Mouse (Mus musculus): ENCODE results near the gene Hspa8.
"Not testable (repeated sequence)": the region's sequence is repeated elsewhere in the genome, so short reads cannot be mapped to it uniquely, and the experiment has no call there.

The Hspa8 gene

DNA sequence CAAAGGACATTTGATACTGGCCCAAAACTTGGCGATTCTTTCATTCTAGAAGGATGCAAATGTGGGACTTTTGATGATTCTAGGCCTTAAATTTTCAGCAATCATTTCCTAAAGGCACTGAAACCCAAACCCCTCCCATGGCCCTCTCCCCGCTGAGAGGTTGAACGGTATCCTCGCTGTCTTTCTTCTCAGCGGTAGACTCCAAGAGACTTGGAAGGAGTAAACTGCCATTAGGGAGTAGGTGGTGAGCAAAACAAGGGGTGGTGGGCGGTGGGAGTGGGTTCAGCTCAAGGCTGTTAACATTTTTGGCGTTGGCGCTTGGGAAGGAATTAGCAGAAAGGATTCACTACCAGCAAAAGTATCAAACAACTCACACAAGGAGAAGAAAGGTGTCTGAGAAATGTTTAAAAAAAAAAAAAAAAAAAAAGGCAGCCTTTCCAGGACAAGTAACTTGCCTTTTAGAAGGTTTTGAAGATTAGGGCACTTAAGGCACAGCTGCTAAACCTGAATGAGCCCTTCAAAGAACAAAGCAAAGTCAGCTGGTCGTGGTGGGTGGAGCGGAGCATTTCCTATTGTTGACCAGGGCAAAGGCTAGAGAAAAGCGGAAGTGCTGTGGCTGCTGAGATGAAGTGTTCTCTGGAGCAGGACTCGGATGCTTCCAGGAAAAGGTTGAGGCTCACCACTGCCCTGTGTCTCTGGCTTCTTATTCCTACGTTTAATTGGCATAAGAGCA is 17.0 kb upstream of the Hspa8 start:
- peak; percentile 23 for DNase-seq (ENCODE audit: low read depth, low spot score)

DNA sequence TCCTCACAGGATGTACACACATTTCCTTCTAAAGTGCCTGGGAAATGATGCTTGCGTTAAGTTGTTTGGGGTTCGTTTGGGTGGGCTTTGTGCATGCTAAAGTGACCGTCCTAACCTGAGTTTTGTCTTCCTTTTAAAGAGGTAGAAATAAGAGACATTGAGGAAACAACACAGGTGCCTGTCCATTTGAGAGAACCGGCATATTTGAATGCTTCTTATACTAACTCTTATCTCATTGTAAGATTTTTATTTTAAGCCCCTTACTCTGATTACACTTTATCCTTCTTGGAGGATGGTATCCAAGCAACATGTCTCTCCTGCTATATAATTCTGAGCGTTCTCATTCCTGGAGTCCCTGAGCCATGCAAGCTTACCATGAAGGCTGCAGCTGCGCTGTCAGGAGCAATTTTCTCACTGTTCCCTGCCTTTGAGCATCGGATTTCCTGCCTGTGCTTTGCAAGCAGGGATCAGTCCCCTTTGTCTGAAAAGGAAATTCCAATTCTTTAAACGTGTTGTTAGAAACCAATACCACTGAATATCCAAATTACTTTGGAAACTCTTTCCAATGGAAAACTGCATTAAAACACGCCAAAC is 16.3 kb upstream of the Hspa8 start:
- DNase-seq (ENCODE audit: low read depth, low spot score): no peak

DNA sequence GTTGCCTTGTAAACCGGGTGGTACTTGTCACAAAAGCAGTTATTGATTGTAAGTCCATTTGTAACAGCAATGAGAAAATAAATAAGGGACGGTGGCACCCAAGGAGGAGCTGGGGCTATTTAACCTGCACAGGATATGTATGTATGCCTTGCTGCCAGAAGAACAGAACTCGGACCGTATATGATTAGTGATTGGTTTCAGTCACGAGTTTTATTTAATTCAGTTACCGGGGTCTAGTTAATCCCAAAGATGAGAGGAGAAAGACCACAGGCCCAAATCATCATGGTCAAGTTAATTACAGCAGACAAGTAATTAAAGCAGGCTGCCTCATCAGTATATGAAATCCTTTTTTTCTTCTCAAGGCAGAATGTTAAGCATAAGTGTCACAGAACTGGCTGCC is 15.3 kb upstream of the Hspa8 start:
- DNase-seq (ENCODE audit: low read depth, low spot score): no peak

DNA sequence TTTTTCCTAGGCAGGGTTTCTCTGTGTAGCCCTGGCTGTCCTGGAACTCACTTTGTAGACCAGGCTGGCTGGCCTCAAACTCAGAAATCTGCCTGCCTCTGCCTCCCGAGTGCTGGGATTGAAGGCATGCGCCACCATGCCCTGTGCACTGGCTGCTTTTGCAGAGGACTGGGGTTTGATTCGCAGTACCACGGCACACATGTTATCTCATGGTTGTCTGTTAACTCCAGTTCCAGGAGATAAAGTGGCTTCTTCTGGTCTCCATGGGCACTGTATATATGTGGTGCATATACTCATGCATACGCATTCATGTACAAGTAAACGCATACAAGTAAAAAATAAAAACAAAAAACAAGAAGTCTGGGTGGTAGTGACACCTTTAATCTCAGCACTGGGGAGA is 14.0 kb upstream of the Hspa8 start:
- DNase-seq (ENCODE audit: low read depth, low spot score): not testable (repeated sequence)

DNA sequence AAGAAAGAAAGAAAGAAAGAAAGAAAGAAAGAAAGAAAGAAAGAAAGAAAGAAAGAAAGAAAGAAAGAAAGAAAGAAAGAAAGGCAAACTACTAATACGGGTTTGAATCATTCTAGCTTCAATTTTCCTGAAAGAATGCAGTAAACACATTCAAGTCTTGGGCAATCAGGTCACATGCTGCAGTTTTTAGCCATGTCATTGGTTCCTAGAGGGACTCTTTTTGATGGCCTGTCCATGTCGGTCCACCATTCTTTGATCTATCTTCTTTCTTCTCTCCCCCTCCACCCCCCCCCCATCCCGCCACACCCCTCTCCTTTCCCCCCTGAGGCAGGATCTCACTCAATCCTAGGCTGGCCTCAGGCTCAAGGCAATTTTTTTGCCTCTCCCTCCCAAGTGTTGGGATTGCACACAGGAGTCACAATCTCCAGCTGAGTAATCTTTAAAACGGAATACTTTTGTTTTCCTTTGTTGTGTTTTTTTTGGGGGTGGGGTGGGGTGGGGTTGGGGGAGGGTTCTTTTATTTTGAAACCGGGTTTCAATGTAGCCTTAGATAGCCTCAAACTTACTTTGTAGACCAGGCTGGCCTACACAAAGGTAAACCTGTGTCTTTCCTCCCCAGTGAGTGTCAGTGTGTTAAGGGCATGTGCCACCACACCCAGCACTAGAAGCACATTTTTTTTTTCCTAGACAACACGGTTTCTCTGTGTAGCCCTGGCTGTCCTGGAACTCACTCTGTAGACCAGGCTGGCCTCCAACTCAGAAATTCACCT is 8.7 kb upstream of the Hspa8 start:
- DNase-seq (ENCODE audit: low read depth, low spot score): no peak

- no peak for DNase-seq (ENCODE audit: low read depth, low spot score)
Measured at GRCm38 (mm10) chr9:40793581-40793980, 7.2 kb upstream of the Hspa8 start.

GRCm38 (mm10) chr9:40794251-40794650 is 6.5 kb upstream of the Hspa8 start:
- DNase-seq (ENCODE audit: low read depth, low spot score): no peak

DNA sequence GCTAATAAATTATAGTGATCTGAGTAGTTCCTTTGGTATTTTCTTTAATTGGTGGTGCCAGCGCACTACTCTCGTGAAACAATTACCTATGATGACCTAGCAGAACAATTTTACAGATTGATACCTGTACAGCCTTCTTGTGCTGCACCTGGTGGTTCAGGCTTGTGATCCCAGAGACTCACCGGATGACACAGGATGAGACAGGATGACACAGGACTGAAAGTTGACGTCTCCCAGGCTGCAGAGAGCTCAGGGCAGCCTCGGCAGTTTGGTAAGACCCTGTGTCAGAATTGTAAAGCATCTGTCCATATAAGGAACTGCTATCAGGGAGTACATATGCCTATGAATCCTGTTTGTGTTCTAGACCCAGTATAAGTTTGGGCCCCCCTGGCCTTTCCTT is 5.9 kb upstream of the Hspa8 start:
- no peak for DNase-seq (ENCODE audit: low read depth, low spot score)

DNA sequence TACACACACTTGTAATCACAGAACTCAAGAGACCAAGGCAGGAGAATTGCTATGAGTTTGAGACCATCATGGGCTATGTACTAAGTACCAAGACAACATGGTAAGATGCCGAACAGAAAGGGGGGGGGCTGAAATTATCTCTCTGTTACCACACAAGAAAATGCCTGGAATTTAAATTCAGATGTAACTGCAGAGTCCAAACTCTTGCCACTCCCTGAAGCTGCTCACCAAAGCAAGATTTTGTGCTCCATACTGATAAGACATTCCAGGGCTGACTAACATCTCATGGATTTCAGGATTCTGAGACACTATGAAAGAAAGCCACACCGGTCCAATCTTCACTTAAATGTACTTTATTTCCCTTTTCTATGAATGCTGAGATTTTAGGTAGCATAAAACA is 5.2 kb upstream of the Hspa8 start:
- no peak for DNase-seq (ENCODE audit: low read depth, low spot score)

GRCm38 (mm10) chr9:40796054-40796453 is 4.7 kb upstream of the Hspa8 start:
- no peak for DNase-seq (ENCODE audit: low read depth, low spot score)

DNA sequence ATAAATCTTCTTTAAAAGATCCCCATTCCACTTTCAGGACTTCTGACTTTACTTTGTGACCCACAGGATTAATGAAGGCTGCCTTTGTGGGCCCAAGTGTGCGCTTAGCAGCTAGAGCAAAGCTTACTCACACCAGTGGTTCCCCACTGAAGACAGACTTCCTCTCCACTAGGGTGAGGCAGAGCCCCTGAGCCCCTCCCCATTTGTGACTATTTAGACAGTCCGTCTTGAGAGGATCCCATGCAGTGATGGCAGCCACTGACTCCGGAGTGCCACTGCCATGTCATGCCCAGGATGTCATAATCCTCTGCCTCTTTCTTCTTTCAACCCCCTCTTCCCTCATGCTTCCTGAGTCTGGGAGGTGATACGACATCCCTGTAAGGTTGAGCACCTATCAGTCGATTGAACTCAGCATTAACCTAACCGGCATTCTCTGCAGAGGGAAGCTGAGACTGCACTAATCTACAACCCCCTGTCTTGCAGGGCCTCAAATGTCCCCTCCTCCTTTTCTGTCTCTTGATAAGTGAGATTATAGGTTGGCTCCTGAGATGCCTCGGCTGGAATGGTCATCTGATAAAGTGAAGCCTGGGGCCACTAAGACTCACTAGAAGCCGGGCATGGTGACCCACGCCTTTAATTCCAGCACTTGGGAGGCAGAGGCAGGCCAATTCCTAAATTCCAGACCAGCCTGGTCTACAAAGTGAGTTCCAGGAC is 2.4 kb upstream of the Hspa8 start:
- DNase-seq (ENCODE audit: low read depth, low spot score): no peak

DNA sequence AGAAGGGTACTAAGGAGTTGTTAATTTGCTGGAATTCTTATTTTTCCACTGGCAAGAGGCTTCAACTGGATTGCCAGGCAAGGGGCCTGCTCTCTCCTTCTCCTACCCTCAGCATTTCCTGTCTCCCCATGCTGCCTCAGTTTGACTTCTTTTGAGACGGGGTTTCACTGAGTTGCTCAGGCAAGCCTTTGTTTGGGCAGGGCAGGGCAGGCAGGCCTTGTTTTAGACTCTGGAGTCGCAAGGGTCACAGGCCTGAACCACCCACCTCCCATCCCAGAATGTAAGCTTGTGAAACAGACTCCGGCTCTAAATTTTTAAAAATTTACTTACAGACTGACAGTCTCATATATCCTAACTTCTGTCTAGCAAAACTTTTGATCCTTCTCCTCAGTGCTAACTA is 1.7 kb upstream of the Hspa8 start:
- DNase-seq (ENCODE audit: low read depth, low spot score): no peak

DNA sequence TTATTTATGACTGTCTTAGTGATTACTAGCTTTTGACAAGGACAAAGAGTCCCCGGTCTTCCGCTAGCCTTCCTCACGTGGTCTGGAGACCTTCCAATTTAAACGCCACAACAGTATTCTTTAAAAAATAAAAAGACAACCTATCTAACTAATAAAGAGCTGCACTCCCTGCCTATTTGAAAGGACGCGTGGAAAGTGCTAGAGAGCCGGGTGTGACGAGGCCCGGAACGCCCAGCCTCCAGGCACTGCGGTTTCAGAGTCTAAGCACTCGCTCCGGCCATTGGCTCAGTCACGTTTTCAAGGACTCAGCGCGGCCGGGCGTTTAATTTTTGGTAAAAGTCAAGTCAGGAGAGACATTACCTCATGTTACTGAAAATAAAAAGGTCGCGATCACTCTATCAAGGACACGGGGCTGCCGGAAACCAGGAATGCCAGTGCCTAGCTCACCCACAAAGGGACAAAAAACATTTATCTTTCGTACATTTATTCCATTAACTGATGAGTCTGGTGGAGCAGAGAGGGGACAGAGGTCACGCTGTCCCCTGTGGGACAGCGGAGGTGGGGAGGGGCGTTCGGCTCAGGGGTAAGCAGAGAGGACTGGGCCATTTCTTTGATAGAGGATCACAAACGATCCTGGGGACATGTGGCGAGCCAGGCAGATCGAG is 815 bp upstream of the Hspa8 start:
- DNase-seq (ENCODE audit: low read depth, low spot score): peak; percentile 82

- DNase-seq (ENCODE audit: low read depth, low spot score): peak; percentile 51
Measured at GRCm38 (mm10) chr9:40801614-40802532, 1.1 kb downstream of the Hspa8 start.

DNA sequence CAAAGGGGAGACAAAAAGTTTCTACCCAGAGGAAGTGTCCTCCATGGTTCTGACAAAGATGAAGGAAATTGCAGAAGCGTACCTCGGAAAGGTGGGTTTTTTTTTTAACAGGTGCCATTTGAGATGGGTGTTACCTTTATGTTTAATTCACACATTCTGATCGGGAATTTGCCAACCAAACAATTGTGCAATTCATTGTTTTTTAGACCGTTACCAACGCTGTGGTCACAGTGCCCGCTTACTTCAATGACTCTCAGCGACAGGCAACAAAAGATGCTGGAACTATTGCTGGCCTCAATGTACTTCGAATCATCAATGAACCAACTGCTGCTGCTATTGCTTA is 1.7 kb downstream of the Hspa8 start:
- peak; percentile 21 for DNase-seq (ENCODE audit: low read depth, low spot score)

DNA sequence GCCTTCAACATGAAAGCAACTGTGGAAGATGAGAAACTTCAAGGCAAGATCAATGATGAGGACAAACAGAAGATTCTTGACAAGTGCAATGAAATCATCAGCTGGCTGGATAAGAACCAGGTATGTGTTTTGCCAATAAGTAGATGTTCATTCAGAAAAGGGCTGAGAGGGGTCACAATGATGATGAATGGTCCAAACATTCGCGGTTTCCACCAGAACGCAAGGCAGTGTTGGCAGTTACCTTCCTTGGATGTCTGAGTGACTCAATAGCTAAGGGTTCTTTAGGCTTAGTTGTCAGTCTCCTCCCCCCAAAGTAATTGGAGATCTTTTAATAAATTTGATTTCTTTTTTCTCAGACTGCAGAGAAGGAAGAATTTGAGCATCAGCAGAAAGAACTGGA is 3.8 kb downstream of the Hspa8 start:
- peak; percentile 26 for DNase-seq (ENCODE audit: low read depth, low spot score)

DNA sequence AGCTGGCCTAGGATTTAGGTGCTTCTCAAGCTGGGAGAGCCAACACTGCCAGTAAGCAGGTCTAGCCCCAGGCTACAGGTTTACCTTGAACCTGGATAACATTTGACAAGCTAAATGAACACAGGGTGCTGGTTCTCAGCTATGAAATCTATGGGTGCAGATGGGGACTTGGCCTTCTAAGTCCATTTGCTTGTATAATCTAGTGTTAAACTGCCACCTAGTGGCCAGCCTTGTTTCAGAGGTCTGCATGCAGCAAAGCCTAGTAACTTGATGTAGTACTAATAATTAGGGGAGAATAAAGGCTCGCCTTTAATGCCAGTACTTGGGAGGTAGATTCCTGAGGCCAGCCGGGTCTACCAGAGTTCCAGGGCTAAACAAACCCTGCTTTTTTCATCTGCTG is 4.5 kb downstream of the Hspa8 start:
- peak; percentile 86 for DNase-seq (ENCODE audit: low read depth, low spot score)

- peak; percentile 63 for DNase-seq (ENCODE audit: low read depth, low spot score)
Measured at GRCm38 (mm10) chr9:40806440-40807288, 5.9 kb downstream of the Hspa8 start.

DNA sequence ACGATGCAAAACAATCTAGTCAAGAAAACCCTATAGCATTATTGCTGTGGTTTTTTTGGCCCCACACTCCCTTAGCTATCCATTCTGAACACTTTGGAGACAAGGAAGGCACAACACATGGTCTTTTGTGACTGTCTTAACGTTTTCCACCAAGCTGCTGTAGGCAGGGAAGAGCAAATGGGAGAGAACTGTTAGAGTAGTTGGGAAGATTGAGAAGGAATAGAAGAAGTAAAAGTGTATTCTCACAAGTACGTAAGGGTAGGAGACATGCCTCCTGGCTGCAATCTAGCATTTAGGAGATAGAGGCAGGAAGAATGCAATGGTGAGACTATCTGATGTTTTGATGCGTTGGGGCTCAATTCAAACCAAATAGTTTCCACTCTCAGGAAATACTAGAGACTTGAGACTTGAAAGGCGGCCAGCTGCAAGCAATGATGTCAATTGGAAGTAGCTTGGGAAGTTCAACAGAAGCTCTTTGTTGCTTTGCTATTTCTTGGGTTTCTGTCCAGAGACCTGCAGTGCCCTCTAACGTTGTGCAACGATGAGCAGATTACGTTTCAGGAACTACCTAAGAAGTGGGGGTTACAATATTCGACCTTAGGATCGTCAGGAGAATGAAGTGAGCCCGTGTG is 6.6 kb downstream of the Hspa8 start:
- peak; percentile 40 for DNase-seq (ENCODE audit: low read depth, low spot score)
